ENCODE assay signal across 8 mouse cellular contexts in genomic region chrX:57393412-57393811, GRCm38 (mm10). TPM values are rescaled to one million over a fixed set of nuclear protein-coding genes. Genes with fewer than 3 reads are reported as not detected.
DNase-seq lines count a peak whose midpoint lies in the region; ATAC-seq lines count a peak whose summit lies in the region.

No protein-coding gene starts in this region.

- intact Hi-C loops in heart, postnatal 36 days (cut with DNase I), result loop anchor here (5.0 to 10.0 kb wide), 3 partner anchors 56 to 1049 kb away; partner anchors contain the start of genes Arhgef6, Mmgt1 and Zfp449

- no peak for DNase-seq in heart, postnatal 36 days
- peak; percentile 36 for DNase-seq in Muller cell, postnatal 12 days (ENCODE audit: inconsistent ontology term)
- DNase-seq in midbrain, embryonic 11.5 days (ENCODE audit: low spot score, missing footprints), result no peak
- no peak for DNase-seq in gastrocnemius, adult 18-20 months (ENCODE audit: low spot score)
- DNase-seq in kidney, postnatal 10 days, result no peak
- DNase-seq in spleen, postnatal 4 days (ENCODE audit: low spot score in 2 of 2), result no peak

- no peak overlapping the region for H3K9ac ChIP-seq in heart, embryonic 12.5 days
- no peak overlapping the region for H3K9ac ChIP-seq in hindbrain, embryonic 12.5 days
- H3K9ac ChIP-seq in midbrain, embryonic 11.5 days (ENCODE audit: low read length), result peak overlapping the region; percentile 33

- 25% methylated on average over 7 of the region's 7 CpGs for WGBS in heart, embryonic 12.5 days
- 30% methylated on average over 7 of the region's 7 CpGs for WGBS in hindbrain, embryonic 12.5 days
- WGBS in midbrain, embryonic 11.5 days, result 23% methylated on average over 7 of the region's 7 CpGs

- ATAC-seq in heart, embryonic 12.5 days (ENCODE audit: insufficient number of reproducible peaks, low FRiP score), result no peak
- 0 out of 2 replicates have a peak, but pooled peaks have one; percentile 51 for ATAC-seq in hindbrain, embryonic 12.5 days (ENCODE audit: low FRiP score)
- peak; percentile 33 for ATAC-seq in midbrain, embryonic 11.5 days (ENCODE audit: low FRiP score)

- H3K27ac ChIP-seq in heart, embryonic 12.5 days (ENCODE audit: poor library complexity, severe bottlenecking), result no peak overlapping the region
- H3K27ac ChIP-seq in hindbrain, embryonic 12.5 days, result no peak overlapping the region
- no peak overlapping the region for H3K27ac ChIP-seq in midbrain, embryonic 11.5 days (ENCODE audit: low read depth, low read length)

- H3K27me3 ChIP-seq in heart, embryonic 12.5 days (replicated peaks), result no peaks in the 10 kb centered on the region
- H3K27me3 ChIP-seq in hindbrain, embryonic 12.5 days, result no peaks in the 10 kb centered on the region
- H3K27me3 ChIP-seq in midbrain, embryonic 11.5 days (ENCODE audit: control insufficient read depth, insufficient read depth, low read length), result no peaks in the 10 kb centered on the region

- H3K9me3 ChIP-seq in heart, embryonic 12.5 days (replicated peaks), result no peaks in the 10 kb centered on the region
- H3K9me3 ChIP-seq in hindbrain, embryonic 12.5 days (replicated peaks), result no peaks in the 10 kb centered on the region
- no peaks in the 10 kb centered on the region for H3K9me3 ChIP-seq in midbrain, embryonic 11.5 days (ENCODE audit: control insufficient read depth, low read length)

- no peak overlapping the region for H3K4me3 ChIP-seq in heart, embryonic 12.5 days
- H3K4me3 ChIP-seq in hindbrain, embryonic 12.5 days, result 0 out of 2 replicates have a peak overlapping the region, but pooled peaks have one; percentile 55
- no peak overlapping the region for H3K4me3 ChIP-seq in midbrain, embryonic 11.5 days (ENCODE audit: low read depth, low read length)

- H3K36me3 ChIP-seq in heart, embryonic 12.5 days, result peaks cover 17% of the 10 kb centered on the region
- H3K36me3 ChIP-seq in hindbrain, embryonic 12.5 days, result peaks cover 12% of the 10 kb centered on the region
- H3K36me3 ChIP-seq in midbrain, embryonic 11.5 days (ENCODE audit: control insufficient read depth, insufficient read depth, low read length), result 0 out of 2 replicates have a peak, but pooled peaks cover 2% of the 10 kb centered on the region

- H3K4me2 ChIP-seq in heart, embryonic 12.5 days, result peak overlapping the region; percentile 49
- peak overlapping the region; percentile 39 for H3K4me2 ChIP-seq in hindbrain, embryonic 12.5 days (replicated peaks)
- peak overlapping the region; percentile 33; the same call in 1 of the 2 replicates for H3K4me2 ChIP-seq in midbrain, embryonic 11.5 days

- H3K4me1 ChIP-seq in heart, embryonic 12.5 days (replicated peaks), result no peaks in the 10 kb centered on the region
- no peaks in the 10 kb centered on the region for H3K4me1 ChIP-seq in hindbrain, embryonic 12.5 days
- H3K4me1 ChIP-seq in midbrain, embryonic 11.5 days (ENCODE audit: control insufficient read depth, insufficient read depth, low read length), result no peaks in the 10 kb centered on the region

RNA-seq across cellular contexts. Expression of gene Rbmx, which starts 0.6 kb away (rescaled TPM):
- 87.5 and 93.0 TPM in 2 replicates for polyA plus RNA-seq in heart, embryonic 12.5 days (2016; fragmentation: Nextera tagmentation; extraction: Ambion mirVana)
- 10 to 100 TPM; 22.2 to 28.4 TPM for total RNA-seq in heart, postnatal 36 days (2021)
- 245 and 255 TPM in 2 replicates for polyA plus RNA-seq in hindbrain, embryonic 12.5 days (2016; fragmentation: Nextera tagmentation; extraction: Ambion mirVana)
- 282 and 296 TPM in 2 replicates for polyA plus RNA-seq in midbrain, embryonic 11.5 days (2014; fragmentation: Nextera tagmentation; extraction: Ambion mirVana)
- total RNA-seq in gastrocnemius, adult 18-20 months (2021), result 10 to 100 TPM; 13.9 to 17.2 TPM

RNA-seq across cellular contexts. Expression of gene Gm364, which starts 15.5 kb away (rescaled TPM):
- polyA plus RNA-seq in heart, embryonic 12.5 days (2016; fragmentation: Nextera tagmentation; extraction: Ambion mirVana), result not detected in 2 replicates
- not detected for total RNA-seq in heart, postnatal 36 days (2021)
- not detected in 2 replicates for polyA plus RNA-seq in hindbrain, embryonic 12.5 days (2016; fragmentation: Nextera tagmentation; extraction: Ambion mirVana)
- not detected in 2 replicates for polyA plus RNA-seq in midbrain, embryonic 11.5 days (2014; fragmentation: Nextera tagmentation; extraction: Ambion mirVana)
- not detected for total RNA-seq in gastrocnemius, adult 18-20 months (2021)

RNA-seq across cellular contexts. Expression of gene Arhgef6, which starts 54.9 kb away (rescaled TPM):
- polyA plus RNA-seq in heart, embryonic 12.5 days (2016; fragmentation: Nextera tagmentation; extraction: Ambion mirVana), result 33.6 and 36.1 TPM in 2 replicates
- total RNA-seq in heart, postnatal 36 days (2021), result 10 to 100 TPM; 61.0 to 62.6 TPM
- polyA plus RNA-seq in hindbrain, embryonic 12.5 days (2016; fragmentation: Nextera tagmentation; extraction: Ambion mirVana), result 9.3 and 10.9 TPM in 2 replicates
- 7.8 and 9.6 TPM in 2 replicates for polyA plus RNA-seq in midbrain, embryonic 11.5 days (2014; fragmentation: Nextera tagmentation; extraction: Ambion mirVana)
- 10 to 100 TPM; 47.4 to 60.0 TPM for total RNA-seq in gastrocnemius, adult 18-20 months (2021)
